Mouse (Mus musculus): ENCODE results near the gene Ccer1. TPM values are rescaled to one million over a fixed set of nuclear protein-coding genes. Genes with fewer than 3 reads are reported as not detected.

Gene Ccer1
- polyA plus RNA-seq (2012; rRNA removed): not detected in 2 replicates

DNA sequence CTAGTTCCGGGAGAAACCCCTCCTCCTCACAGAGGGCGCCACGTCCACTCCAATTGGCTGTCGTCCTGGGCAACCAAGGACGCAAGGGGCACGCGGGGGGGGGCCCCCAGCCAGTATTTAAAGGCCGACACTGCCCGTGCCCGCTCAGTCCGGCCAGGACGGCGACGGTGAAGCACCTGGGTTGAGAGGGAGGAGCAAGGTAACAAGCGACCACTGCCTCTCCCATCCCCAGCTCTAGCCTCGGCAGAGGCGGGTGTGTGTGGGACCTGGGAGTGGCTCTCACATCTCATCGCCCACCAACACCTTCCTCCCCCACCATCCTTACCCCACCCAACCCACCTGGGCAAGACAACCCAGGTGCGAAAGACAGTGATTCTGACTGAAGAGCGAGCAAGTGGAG lies at the start of gene Ccer1:
Ccer1 (plus strand) TSS at position 147 of the 400 bp plus-strand sequence.

DNA sequence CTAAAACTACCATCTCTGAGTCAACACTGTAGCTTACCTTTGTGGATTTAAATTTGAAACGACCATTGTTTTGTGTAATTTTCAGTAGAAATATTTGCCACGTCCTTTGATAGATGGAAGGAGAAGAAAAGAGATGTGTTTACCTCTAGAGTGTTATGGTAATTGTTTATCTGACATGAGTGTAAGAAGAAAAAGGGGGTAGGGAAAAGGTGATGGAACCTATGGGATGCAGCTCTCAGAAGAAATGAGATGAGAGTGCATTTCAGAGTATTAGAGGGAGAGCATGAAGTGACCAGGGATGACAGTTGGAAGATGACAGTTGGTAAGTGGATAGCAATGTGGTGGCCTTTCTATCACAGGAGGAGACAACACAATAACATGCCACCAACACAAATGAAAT lies 49.1 kb upstream of the Ccer1 start, which contains the start of gene Epyc:
Epyc (plus strand) TSS at position 301 of the 400 bp plus-strand sequence.

DNA sequence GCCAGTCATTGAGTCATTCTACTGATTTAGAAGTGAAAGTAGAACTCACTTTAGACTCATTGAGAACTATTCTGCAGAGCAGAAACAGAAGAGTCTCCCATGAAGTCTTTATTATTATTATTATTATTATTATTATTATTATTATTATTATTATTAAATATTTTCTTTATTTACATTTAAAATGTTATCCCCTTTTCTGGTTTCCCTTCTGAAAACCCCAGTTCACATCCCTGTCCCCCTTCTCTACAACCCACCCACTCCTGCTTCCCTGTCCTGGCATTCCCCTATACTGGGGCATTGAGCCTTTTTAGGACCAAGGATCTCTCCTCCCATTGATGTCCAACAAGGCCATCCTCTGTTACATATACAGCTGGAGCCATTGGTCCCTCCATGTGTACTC lies 33.8 kb downstream of the Ccer1 start, which contains the start of gene C030005K15Rik:
C030005K15Rik (minus strand) TSS at position 101 of the 400 bp plus-strand sequence.

Other genes with a start within 250 kb of the Ccer1 start
- gene Dcn, start 213.4 kb upstream of the Ccer1 start, polyA plus RNA-seq (2012; rRNA removed): 88.6 and 90.8 TPM in 2 replicates
- 20.1 and 20.8 TPM in 2 replicates for gene Lum, start 127.9 kb upstream of the Ccer1 start, polyA plus RNA-seq (2012; rRNA removed)
- not detected in 2 replicates for gene Kera, start 86.2 kb upstream of the Ccer1 start, polyA plus RNA-seq (2012; rRNA removed)
- not detected in 2 replicates for gene Epyc, start 49.0 kb upstream of the Ccer1 start, polyA plus RNA-seq (2012; rRNA removed)
- gene C030005K15Rik, start 33.7 kb downstream of the Ccer1 start, polyA plus RNA-seq (2012; rRNA removed): not detected in 2 replicates